Mouse (Mus musculus): ENCODE data around the gene Midn. TPM values are rescaled to one million over a fixed set of nuclear protein-coding genes. Genes with fewer than 3 reads are reported as not detected.

The Midn gene
- 10 to 100 TPM; 61.4 to 82.4 TPM for total RNA-seq (2021)

DNA sequence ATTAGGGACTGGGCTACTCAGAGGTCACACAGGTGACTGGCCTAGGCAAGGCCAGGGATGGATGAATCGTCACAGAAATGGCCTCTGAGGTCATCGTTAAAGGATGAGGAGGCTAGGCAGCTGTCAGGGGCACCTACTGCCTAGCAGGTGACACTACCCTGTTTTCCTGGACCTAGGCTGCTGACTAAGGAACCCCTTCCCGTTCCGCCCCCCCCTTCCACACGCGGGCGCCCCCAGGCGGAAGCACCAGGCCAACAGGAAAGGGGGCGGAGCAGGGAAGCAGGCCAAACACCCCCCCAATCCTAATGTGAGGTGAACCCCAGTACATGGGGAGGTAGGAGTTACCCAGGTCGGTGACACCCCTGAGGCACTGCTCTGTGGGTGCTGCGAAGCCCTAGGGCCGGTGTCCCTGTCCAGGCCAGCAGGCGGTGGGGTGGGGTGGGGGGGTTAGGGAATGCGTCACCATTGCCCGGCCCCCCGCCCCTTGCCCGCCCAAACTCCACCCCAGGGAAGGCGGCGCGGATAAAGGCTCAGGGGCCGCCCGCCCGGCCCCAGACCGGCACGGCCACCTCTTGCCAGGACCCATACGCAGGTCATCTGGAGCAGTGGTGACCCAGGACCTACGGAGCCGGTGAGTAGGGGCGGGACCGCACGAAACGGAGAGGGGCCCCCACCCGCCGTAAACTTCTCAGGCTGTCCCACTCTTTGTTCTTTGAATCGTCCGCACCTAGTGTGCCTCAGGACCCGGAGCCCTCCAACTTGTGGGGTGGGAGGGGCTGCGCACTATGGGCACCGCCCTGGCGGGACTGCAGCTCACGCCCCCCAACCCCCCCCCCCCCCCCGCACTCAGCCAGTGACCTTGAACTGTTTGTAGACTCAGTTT lies at the start of gene Midn:
TSS of gene Midn (plus strand) at position 554 of the 883 bp plus-strand sequence.
- no peak for DNase-seq (ENCODE audit: extremely low spot score in 1 of 2, low spot score in 1 of 2)

GRCm38 (mm10) chr10:80098630-80099029 lies 49.4 kb upstream of the Midn start:
- DNase-seq (ENCODE audit: extremely low spot score in 1 of 2, low spot score in 1 of 2), result no peak

GRCm38 (mm10) chr10:80100982-80101381 lies 47.1 kb upstream of the Midn start:
- no peak for DNase-seq (ENCODE audit: extremely low spot score in 1 of 2, low spot score in 1 of 2)

- DNase-seq (ENCODE audit: extremely low spot score in 1 of 2, low spot score in 1 of 2), result peak; percentile 70 to 76
Measured at GRCm38 (mm10) chr10:80102216-80102915, 45.7 kb upstream of the Midn start.

- DNase-seq (ENCODE audit: extremely low spot score in 1 of 2, low spot score in 1 of 2), result no peak
Measured at GRCm38 (mm10) chr10:80103032-80103431, 45.0 kb upstream of the Midn start.

GRCm38 (mm10) chr10:80104181-80104580 lies 43.9 kb upstream of the Midn start:
- DNase-seq (ENCODE audit: extremely low spot score in 1 of 2, low spot score in 1 of 2), result no peak

DNA sequence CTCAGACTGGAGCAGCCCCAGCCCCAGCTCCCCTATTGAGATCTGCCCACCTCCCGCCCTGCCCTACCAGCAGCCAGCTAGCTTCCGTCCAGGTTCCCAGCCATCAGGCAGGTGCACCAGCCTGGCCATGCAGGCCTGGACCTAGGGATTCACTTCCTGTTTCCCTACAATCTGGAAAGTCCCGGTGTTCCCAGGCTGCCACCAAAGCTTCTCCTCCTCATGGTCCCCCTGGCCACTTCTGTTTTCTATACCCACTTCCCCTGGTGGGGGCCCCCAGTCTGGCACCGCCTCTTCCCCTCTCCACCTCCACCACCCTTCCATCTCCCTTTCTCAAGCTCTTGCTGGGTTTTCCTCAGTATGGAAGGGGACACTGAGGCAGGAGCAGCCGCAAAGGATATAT lies 42.6 kb upstream of the Midn start, which contains the start of gene Sbno2:
TSS of gene Sbno2 (minus strand) at position 112 of the 400 bp plus-strand sequence.
- DNase-seq (ENCODE audit: extremely low spot score in 1 of 2, low spot score in 1 of 2), result no peak

- no peak for DNase-seq (ENCODE audit: extremely low spot score in 1 of 2, low spot score in 1 of 2)
Measured at GRCm38 (mm10) chr10:80105926-80106325, 42.1 kb upstream of the Midn start.

- DNase-seq (ENCODE audit: extremely low spot score in 1 of 2, low spot score in 1 of 2), result no peak
Measured at GRCm38 (mm10) chr10:80107678-80108077, 40.4 kb upstream of the Midn start.

GRCm38 (mm10) chr10:80114341-80115284 lies 33.5 kb upstream of the Midn start:
- DNase-seq (ENCODE audit: extremely low spot score in 1 of 2, low spot score in 1 of 2), result peak; percentile 74 to 92

GRCm38 (mm10) chr10:80115290-80115943 lies 32.7 kb upstream of the Midn start, which contains the start of gene Stk11:
TSS of gene Stk11 (plus strand) at chr10:80115803.
- peak; percentile 93 to 98 for DNase-seq (ENCODE audit: extremely low spot score in 1 of 2, low spot score in 1 of 2)

GRCm38 (mm10) chr10:80115944-80116335 lies 32.1 kb upstream of the Midn start:
- no peak for DNase-seq (ENCODE audit: extremely low spot score in 1 of 2, low spot score in 1 of 2)

DNA sequence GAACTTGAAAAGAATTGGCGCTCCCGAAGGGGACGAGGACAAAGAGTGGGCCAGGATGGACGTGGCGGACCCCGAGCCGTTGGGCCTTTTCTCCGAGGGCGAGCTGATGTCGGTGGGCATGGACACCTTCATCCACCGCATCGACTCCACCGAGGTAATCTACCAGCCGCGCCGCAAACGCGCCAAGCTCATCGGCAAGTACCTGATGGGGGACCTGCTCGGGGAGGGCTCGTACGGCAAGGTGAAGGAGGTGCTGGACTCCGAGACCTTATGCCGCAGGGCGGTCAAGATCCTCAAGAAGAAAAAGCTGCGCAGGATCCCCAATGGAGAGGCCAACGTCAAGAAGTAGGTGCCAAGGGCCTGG lies 31.5 kb upstream of the Midn start:
- DNase-seq (ENCODE audit: extremely low spot score in 1 of 2, low spot score in 1 of 2), result no peak

DNA sequence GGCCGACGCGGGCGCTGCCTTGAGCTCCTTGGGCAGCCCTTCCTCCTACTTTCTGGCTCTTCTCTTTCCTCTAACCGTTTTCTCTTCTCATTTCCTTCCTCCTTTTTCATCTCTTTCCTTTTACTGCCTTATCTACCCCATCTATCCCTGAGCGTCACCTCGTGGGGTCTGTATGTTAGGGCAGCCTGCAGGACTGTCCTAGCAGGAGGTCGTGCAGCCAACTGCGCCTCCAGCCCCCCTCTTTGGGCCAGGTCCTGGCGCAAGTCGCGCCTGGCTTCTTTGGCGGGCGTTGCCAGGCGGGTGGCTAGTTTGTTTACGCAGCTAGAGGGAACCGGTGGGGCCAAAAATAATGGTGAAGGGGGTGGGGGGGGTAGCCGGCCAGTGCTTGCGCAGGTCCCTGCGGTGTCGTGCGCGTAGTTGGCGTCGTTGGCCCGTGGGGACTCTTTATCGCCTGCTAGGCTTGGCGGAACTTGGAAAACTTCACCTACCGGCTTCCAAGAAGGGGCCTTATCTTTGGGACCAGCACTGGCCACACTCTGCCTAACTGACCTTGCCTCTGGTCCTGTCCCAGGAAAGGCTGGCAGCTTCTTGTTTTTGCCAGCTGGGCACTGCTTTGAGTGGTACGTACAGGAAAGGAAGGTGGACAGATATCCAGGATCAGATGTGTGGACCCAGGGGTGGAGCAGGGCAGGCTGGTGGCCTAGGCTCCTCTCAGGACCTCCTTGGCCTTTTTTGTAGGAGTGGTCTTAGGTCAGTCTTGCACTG lies 31.0 kb upstream of the Midn start:
- no peak for DNase-seq (ENCODE audit: extremely low spot score in 1 of 2, low spot score in 1 of 2)

DNA sequence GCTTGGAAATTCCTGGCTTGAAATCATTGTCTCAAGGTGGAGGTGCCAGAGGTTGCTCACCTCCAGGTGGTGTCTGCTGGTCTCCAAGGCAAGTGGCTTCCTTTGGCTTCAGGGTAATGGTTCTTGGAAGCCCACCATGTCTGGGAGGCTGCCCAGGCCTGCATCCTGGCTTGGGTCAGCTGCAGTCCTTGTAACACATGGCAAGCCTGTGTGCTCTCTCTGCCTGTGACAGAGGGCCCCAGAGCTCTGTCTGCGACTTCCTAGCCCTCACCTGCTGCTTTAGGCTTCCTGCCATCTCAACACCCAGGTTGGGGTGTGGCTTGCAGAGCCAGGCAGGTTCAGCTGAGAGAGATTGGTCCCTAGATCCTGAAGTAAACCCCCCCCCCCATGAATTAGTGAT lies 30.3 kb upstream of the Midn start:
- DNase-seq (ENCODE audit: extremely low spot score in 1 of 2, low spot score in 1 of 2), result no peak

GRCm38 (mm10) chr10:80118552-80118951 lies 29.5 kb upstream of the Midn start:
- DNase-seq (ENCODE audit: extremely low spot score in 1 of 2, low spot score in 1 of 2), result no peak

DNA sequence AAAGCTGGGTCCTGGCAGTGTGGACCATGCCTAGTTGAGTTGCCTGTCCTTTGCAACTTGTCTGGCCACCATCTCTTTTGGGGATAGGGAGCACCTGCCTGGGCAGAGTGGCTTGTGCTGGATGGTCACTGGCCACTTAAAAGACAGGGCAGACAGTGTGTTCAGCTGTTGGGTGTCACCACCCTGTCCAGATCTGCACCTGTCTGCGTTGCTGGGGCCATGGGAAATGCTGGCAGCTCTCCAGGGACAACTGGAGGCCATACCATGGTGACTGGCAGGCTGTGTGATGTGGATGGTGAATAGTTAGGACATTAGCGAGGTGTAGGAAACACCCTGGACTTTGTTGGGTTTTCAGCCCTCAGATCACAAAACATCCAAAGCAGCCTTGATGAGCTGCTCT lies 27.9 kb upstream of the Midn start:
- no peak for DNase-seq (ENCODE audit: extremely low spot score in 1 of 2, low spot score in 1 of 2)

- DNase-seq (ENCODE audit: extremely low spot score in 1 of 2, low spot score in 1 of 2), result no peak
Measured at GRCm38 (mm10) chr10:80121639-80122038, 26.4 kb upstream of the Midn start.

DNA sequence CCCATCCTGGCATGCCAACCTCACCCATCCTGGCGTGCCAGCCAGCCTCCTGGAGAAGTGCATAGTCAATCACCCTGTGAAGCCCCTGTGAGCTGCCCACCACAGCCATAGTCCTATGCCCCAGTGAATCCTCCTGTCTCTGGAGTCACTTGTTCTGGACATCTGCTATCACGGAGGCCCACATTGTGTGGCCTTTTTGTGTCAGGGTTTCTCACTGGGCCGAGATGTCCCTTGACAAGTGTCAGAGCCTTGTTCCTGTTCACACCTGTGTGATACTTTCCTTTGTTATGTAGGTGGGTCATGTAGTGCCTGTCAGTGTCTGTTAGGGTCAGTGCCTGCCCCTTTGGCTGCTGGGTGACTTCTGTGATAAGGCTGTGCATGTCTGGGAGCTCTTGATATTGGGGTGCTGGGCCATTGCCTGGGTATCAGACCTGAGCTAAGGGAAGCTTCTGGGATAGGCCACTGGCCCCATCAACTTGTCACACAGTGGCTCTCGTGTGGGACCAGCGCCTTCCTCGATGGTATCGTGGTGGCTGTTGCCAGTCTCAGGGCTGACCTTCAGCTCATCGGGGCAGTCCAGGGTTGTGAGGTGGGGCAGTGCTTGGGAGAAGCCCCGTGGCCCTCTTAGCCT lies 24.0 kb upstream of the Midn start:
- DNase-seq (ENCODE audit: extremely low spot score in 1 of 2, low spot score in 1 of 2), result no peak

Measured in layer of hippocampus, postnatal 25 days (tissue).